Mouse (Mus musculus): ENCODE results near the gene Mpdu1. TPM values are rescaled to one million over a fixed set of nuclear protein-coding genes. Genes with fewer than 3 reads are reported as not detected.

Gene Mpdu1
- polyA plus RNA-seq, 1 experiment from 2014 or later, result 34.5 TPM

MicroRNA genes within 50 kb of the gene (microRNA counts, 519-probe panel; counts per million panel counts)
- microRNA mmu-miR-1934, result 60.7 counts per million
- microRNA mmu-miR-467f, result 2,187 counts per million, percentile 37 among the panel's probes with 10 or more counts

Small RNAs within 50 kb of the gene (microRNA-seq; reads per million reads assigned to microRNA genes)
- gene Mir1934 (5.2 reads per million, percentile 17 among the genes with 10 or more reads in this experiment), gene Mir467f (not detected)

Other genes with a start within 250 kb of the Mpdu1 start
- 4.1 and 4.3 TPM in 2 replicates for gene Kdm6b, start 249.0 kb downstream of the Mpdu1 start, polyA plus RNA-seq (2015; fragmentation: Nextera tagmentation; extraction: Ambion mirVana)
- gene Dnah2, start 113.5 kb downstream of the Mpdu1 start, polyA plus RNA-seq (2015; fragmentation: Nextera tagmentation; extraction: Ambion mirVana), result 0.07 and 0.09 TPM in 2 replicates
- 0.27 and 0.39 TPM in 2 replicates for gene Efnb3, start 102.4 kb downstream of the Mpdu1 start, polyA plus RNA-seq (2015; fragmentation: Nextera tagmentation; extraction: Ambion mirVana)
- gene Wrap53, start 82.4 kb downstream of the Mpdu1 start, polyA plus RNA-seq (2015; fragmentation: Nextera tagmentation; extraction: Ambion mirVana), result 14.6 and 15.5 TPM in 2 replicates
- gene Trp53, start 82.3 kb downstream of the Mpdu1 start, polyA plus RNA-seq (2015; fragmentation: Nextera tagmentation; extraction: Ambion mirVana), result 55.5 and 55.8 TPM in 2 replicates
- 11.2 and 12.6 TPM in 2 replicates for gene Atp1b2, start 56.7 kb downstream of the Mpdu1 start, polyA plus RNA-seq (2015; fragmentation: Nextera tagmentation; extraction: Ambion mirVana)
- gene Shbg, start 44.7 kb downstream of the Mpdu1 start, polyA plus RNA-seq (2015; fragmentation: Nextera tagmentation; extraction: Ambion mirVana), result 26.2 and 27.9 TPM in 2 replicates
- 10.4 and 11.5 TPM in 2 replicates for gene Sat2, start 40.6 kb downstream of the Mpdu1 start, polyA plus RNA-seq (2015; fragmentation: Nextera tagmentation; extraction: Ambion mirVana)
- gene Fxr2, start 29.7 kb downstream of the Mpdu1 start, polyA plus RNA-seq (2015; fragmentation: Nextera tagmentation; extraction: Ambion mirVana), result 7.0 and 8.1 TPM in 2 replicates
- gene Sox15, start 7.3 kb downstream of the Mpdu1 start, polyA plus RNA-seq (2015; fragmentation: Nextera tagmentation; extraction: Ambion mirVana), result 0.11 TPM in 1 of 2 replicates, not detected in the other
- gene Cd68, start 3.5 kb upstream of the Mpdu1 start, polyA plus RNA-seq (2015; fragmentation: Nextera tagmentation; extraction: Ambion mirVana), result 32.0 and 35.4 TPM in 2 replicates
- gene Eif4a1, start 9.8 kb upstream of the Mpdu1 start, polyA plus RNA-seq (2015; fragmentation: Nextera tagmentation; extraction: Ambion mirVana), result 223 and 225 TPM in 2 replicates
- gene Senp3, start 19.4 kb upstream of the Mpdu1 start, polyA plus RNA-seq (2015; fragmentation: Nextera tagmentation; extraction: Ambion mirVana), result 22.7 and 24.9 TPM in 2 replicates
- 0.17 and 0.40 TPM in 2 replicates for gene Tnfsf13, start 23.1 kb upstream of the Mpdu1 start, polyA plus RNA-seq (2015; fragmentation: Nextera tagmentation; extraction: Ambion mirVana)
- gene Tnfsf12, start 33.2 kb upstream of the Mpdu1 start, polyA plus RNA-seq (2015; fragmentation: Nextera tagmentation; extraction: Ambion mirVana), result 2.5 and 2.8 TPM in 2 replicates
- gene Tnfsfm13, start 33.5 kb upstream of the Mpdu1 start, polyA plus RNA-seq (2015; fragmentation: Nextera tagmentation; extraction: Ambion mirVana), result 0.95 and 1.1 TPM in 2 replicates
- 11.1 and 11.9 TPM in 2 replicates for gene Polr2a, start 96.0 kb upstream of the Mpdu1 start, polyA plus RNA-seq (2015; fragmentation: Nextera tagmentation; extraction: Ambion mirVana)
- 0.07 TPM in 1 of 2 replicates, not detected in the other for gene Slc35g3, start 99.3 kb upstream of the Mpdu1 start, polyA plus RNA-seq (2015; fragmentation: Nextera tagmentation; extraction: Ambion mirVana)
- gene Zbtb4, start 103.3 kb upstream of the Mpdu1 start, polyA plus RNA-seq (2015; fragmentation: Nextera tagmentation; extraction: Ambion mirVana), result 0.61 and 0.81 TPM in 2 replicates
- gene Chrnb1, start 133.3 kb upstream of the Mpdu1 start, polyA plus RNA-seq (2015; fragmentation: Nextera tagmentation; extraction: Ambion mirVana), result 0.61 and 0.96 TPM in 2 replicates
- gene Fgf11, start 139.2 kb upstream of the Mpdu1 start, polyA plus RNA-seq (2015; fragmentation: Nextera tagmentation; extraction: Ambion mirVana), result 0.19 and 0.21 TPM in 2 replicates
- gene Tmem102, start 143.0 kb upstream of the Mpdu1 start, polyA plus RNA-seq (2015; fragmentation: Nextera tagmentation; extraction: Ambion mirVana), result 0.62 and 1.0 TPM in 2 replicates
- not detected in 2 replicates for gene Gm39566, start 152.7 kb upstream of the Mpdu1 start, polyA plus RNA-seq (2015; fragmentation: Nextera tagmentation; extraction: Ambion mirVana)
- not detected in 2 replicates for gene Spem2, start 155.8 kb upstream of the Mpdu1 start, polyA plus RNA-seq (2015; fragmentation: Nextera tagmentation; extraction: Ambion mirVana)
- gene Spem1, start 159.5 kb upstream of the Mpdu1 start, polyA plus RNA-seq (2015; fragmentation: Nextera tagmentation; extraction: Ambion mirVana), result not detected in 2 replicates
- gene Nlgn2, start 175.1 kb upstream of the Mpdu1 start, polyA plus RNA-seq (2015; fragmentation: Nextera tagmentation; extraction: Ambion mirVana), result 0.66 and 0.83 TPM in 2 replicates
- 404 and 413 TPM in 2 replicates for gene Tmem256, start 175.9 kb upstream of the Mpdu1 start, polyA plus RNA-seq (2015; fragmentation: Nextera tagmentation; extraction: Ambion mirVana)
- gene Plscr3, start 183.7 kb upstream of the Mpdu1 start, polyA plus RNA-seq (2015; fragmentation: Nextera tagmentation; extraction: Ambion mirVana), result 22.0 and 27.8 TPM in 2 replicates
- 0.74 and 0.96 TPM in 2 replicates for gene Tnk1, start 196.1 kb upstream of the Mpdu1 start, polyA plus RNA-seq (2015; fragmentation: Nextera tagmentation; extraction: Ambion mirVana)
- gene Tmem95, start 215.4 kb upstream of the Mpdu1 start, polyA plus RNA-seq (2015; fragmentation: Nextera tagmentation; extraction: Ambion mirVana), result not detected in 2 replicates
- gene Kctd11, start 218.8 kb upstream of the Mpdu1 start, polyA plus RNA-seq (2015; fragmentation: Nextera tagmentation; extraction: Ambion mirVana), result 1.3 and 1.4 TPM in 2 replicates
- 6.5 and 6.8 TPM in 2 replicates for gene Acap1, start 232.9 kb upstream of the Mpdu1 start, polyA plus RNA-seq (2015; fragmentation: Nextera tagmentation; extraction: Ambion mirVana)
- gene 2810408A11Rik, start 238.3 kb upstream of the Mpdu1 start, polyA plus RNA-seq (2015; fragmentation: Nextera tagmentation; extraction: Ambion mirVana), result 0.46 and 0.76 TPM in 2 replicates
- 2.2 and 2.6 TPM in 2 replicates for gene Neurl4, start 238.4 kb upstream of the Mpdu1 start, polyA plus RNA-seq (2015; fragmentation: Nextera tagmentation; extraction: Ambion mirVana)